Comparison of ENCODE assay signal across 28 mouse cellular contexts in the genomic region with DNA sequence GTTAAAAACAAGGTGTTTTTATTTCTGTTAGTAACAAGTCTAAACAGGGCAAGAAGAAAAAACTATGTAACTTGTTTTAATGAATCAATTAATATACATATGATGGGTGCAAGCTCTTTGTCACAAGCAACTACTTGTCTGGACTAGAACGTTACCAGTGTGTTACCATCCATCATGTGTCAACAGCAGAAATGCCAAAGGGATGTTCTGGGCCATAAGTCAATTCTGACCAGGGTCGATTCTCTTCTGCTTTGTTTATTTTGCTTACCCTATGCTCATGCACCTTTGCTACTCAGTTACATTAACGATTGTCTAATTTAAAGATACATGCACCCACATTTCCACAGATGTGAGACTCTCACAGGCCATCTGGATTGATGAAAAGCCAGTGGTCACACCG.
"Had no signal": no experiment of that assay in that cellular context is flagged by ENCODE, and none has a peak within 500 bp of the region (broad histone marks: within the 10 kb centered on the region; RNA-seq: fewer than 3 reads in every experiment).

No protein-coding gene starts in this region.

- H3K9me3 ChIP-seq: embryonic facial prominence, embryonic 10.5 days; embryonic facial prominence, embryonic 12.5 days; embryonic facial prominence, embryonic 13.5 days; embryonic facial prominence, embryonic 15.5 days; forebrain, embryonic 10.5 days; forebrain, embryonic 12.5 days; forebrain, embryonic 13.5 days; forebrain, embryonic 15.5 days had no signal

- H3K4me1 ChIP-seq: embryonic facial prominence, embryonic 10.5 days; embryonic facial prominence, embryonic 12.5 days; embryonic facial prominence, embryonic 13.5 days; embryonic facial prominence, embryonic 15.5 days; forebrain, embryonic 10.5 days; forebrain, embryonic 12.5 days; forebrain, embryonic 13.5 days; forebrain, embryonic 15.5 days had no signal

- ATAC-seq: forebrain, embryonic 13.5 days; forebrain, embryonic 14.5 days; forebrain, embryonic 15.5 days; forebrain, embryonic 16.5 days; forebrain, postnatal 0 days had no signal

- H3K27ac ChIP-seq: embryonic facial prominence, embryonic 10.5 days; embryonic facial prominence, embryonic 12.5 days; embryonic facial prominence, embryonic 13.5 days; embryonic facial prominence, embryonic 15.5 days; forebrain, embryonic 10.5 days; forebrain, embryonic 12.5 days; forebrain, embryonic 13.5 days; forebrain, embryonic 15.5 days; gastrocnemius, adult 2 months; heart, adult 2 months had no signal

- H3K27me3 ChIP-seq: embryonic facial prominence, embryonic 12.5 days; embryonic facial prominence, embryonic 13.5 days; embryonic facial prominence, embryonic 15.5 days; forebrain, embryonic 12.5 days; forebrain, embryonic 13.5 days; forebrain, embryonic 15.5 days had no signal

- H3K4me2 ChIP-seq: embryonic facial prominence, embryonic 12.5 days; embryonic facial prominence, embryonic 13.5 days; embryonic facial prominence, embryonic 15.5 days; forebrain, embryonic 12.5 days; forebrain, embryonic 13.5 days; forebrain, embryonic 15.5 days had no signal

- DNase-seq: cerebellum, adult 2 months; cerebellum, adult 8-10 months; cerebellum, adult 9-10 months; cerebellum, adult 9-11 months; cerebellum, postnatal 10 days; cerebellum, postnatal 25 days; cerebellum, postnatal 36 days; embryo, embryonic 11 days; forebrain, postnatal 0 days; gastrocnemius, adult 2 months; gastrocnemius, postnatal 10 days; gastrocnemius, postnatal 14 days; gastrocnemius, postnatal 25 days; gastrocnemius, postnatal 36 days; heart, adult 11 months; heart, adult 18-20 months; heart, adult 2 months had no signal

- H3K4me3 ChIP-seq: embryonic facial prominence, embryonic 10.5 days; embryonic facial prominence, embryonic 12.5 days; embryonic facial prominence, embryonic 13.5 days; embryonic facial prominence, embryonic 15.5 days; erythroblast, embryonic 14.5 days; forebrain, embryonic 10.5 days; forebrain, embryonic 12.5 days; forebrain, embryonic 13.5 days; forebrain, embryonic 15.5 days; gastrocnemius, adult 2 months; heart, adult 2 months had no signal

- H3K36me3 ChIP-seq: embryonic facial prominence, embryonic 10.5 days; embryonic facial prominence, embryonic 12.5 days; embryonic facial prominence, embryonic 13.5 days; embryonic facial prominence, embryonic 15.5 days; forebrain, embryonic 10.5 days; forebrain, embryonic 12.5 days; forebrain, embryonic 15.5 days had no signal

- H3K9ac ChIP-seq: embryonic facial prominence, embryonic 12.5 days; embryonic facial prominence, embryonic 13.5 days; embryonic facial prominence, embryonic 15.5 days; forebrain, embryonic 12.5 days; forebrain, embryonic 13.5 days; forebrain, embryonic 15.5 days; forebrain, postnatal 0 days had no signal
